Comparison of ENCODE assay signal across 15 mouse cellular contexts in the genomic region with DNA sequence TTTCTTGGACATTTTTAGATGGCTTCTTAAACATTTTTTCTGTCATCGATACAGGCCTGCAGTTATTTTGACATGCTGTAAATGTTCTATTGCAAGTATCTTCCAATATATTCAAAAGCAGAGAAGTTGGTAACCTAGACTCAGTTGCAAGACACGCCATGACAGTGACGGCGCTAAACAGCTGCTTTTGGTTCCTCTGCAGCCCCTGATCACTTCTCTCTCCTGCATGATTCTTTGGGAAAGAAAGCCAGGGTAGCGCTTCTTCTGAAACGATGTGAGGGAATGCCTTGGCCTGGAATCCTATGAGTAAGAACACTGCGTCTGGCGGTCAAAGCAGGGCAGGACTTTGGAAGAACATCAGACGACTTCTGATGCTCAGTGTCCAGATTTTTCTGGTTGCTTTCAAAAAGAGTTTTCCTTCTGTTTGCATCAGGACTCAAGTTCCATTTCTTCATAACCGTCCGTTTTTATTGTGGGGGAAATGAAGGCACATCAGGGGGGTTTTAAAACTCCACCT.
DNase-seq lines count a peak whose midpoint lies in the region.
"Had no signal": no experiment of that assay in that cellular context is flagged by ENCODE, and none has a peak within 500 bp of the region (broad histone marks: within the 10 kb centered on the region; RNA-seq: fewer than 3 reads in every experiment).

No protein-coding gene starts in this region.

- intact Hi-C loops in gastrocnemius, postnatal 14 days (cut with DNase I; ENCODE audit: low total_unique reads), result no loop called here
- intact Hi-C loops in heart, postnatal 36 days (cut with DNase I), result no loop called here

- peak; percentile 81 for DNase-seq in heart, adult 11 months
- no peak for DNase-seq in heart, adult 8-10 months (ENCODE audit: low spot score)
- peak; percentile 20 for DNase-seq in gastrocnemius, postnatal 14 days
- DNase-seq in lung, postnatal 10 days, result peak; percentile 68
- DNase-seq in skeletal muscle tissue, adult 2 months (ENCODE audit: low read depth, low spot score), result peak; percentile 74
- no peak for DNase-seq in layer of hippocampus, postnatal 14 days (ENCODE audit: low spot score in 2 of 2)
- DNase-seq in heart, postnatal 36 days, result no peak
- DNase-seq: adrenal gland, adult 2 months; cerebellum, adult 11 months; cerebellum, adult 9-11 months; forebrain, postnatal 0 days; kidney, adult 18-20 months; liver, postnatal 0 days; retina, postnatal 1 day; thymus, postnatal 4 days had no signal

Comparison
In these comparisons a context has a peak if more than half of its experiments do, and no peak if none do; other contexts are left out.
1. DNase-seq: peak in heart, adult 11 months (single experiment), gastrocnemius, postnatal 14 days (single experiment), lung, postnatal 10 days (single experiment) and skeletal muscle tissue, adult 2 months (single experiment); none in heart, adult 8-10 months (single experiment), layer of hippocampus, postnatal 14 days (0 of 2) and heart, postnatal 36 days (0 of 2).